27 mouse cellular contexts compared by ENCODE assay signal in the genomic region with DNA sequence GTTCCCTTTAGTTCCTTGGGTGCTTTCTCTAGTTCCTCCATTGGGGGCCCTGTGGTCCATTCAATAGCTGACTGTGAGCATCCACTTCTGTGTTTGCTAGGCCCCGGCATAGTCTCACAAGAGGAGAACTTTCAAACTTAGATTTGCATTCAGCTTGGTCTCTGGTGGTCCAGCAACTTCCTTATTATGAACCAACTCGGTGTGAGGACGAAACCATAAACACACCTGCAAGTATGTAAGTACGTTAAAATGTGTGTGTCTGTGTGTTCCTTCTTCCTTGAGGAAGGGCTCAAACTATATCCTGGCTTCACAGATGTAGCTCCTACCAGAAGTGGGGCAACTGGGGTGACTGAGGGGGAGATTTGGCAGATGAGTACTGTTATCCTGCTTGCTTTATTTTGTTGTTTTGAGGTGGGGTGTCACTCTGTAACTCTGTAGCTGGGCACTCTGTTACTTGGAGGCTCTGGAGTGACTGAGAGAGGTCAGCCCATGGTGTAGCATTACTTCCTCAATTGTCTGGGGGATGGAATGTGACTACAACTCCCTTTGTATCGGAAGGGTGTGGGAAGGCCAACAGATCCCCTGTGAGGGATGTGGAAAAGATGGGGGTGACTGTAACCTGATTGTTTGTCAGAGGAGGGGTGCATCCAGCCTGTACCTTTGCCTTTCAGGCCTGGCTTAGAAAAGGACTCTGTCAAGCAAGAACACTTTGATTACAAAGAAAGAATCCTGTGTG.
DNase-seq lines count a peak whose midpoint lies in the region; ATAC-seq and TF ChIP-seq lines count a peak whose summit lies in the region.
"Had no signal": no experiment of that assay in that cellular context is flagged by ENCODE, and none has a peak within 500 bp of the region (broad histone marks: within the 10 kb centered on the region; RNA-seq: fewer than 3 reads in every experiment).

No protein-coding gene starts in this region.

- no peak overlapping the region for H3K9ac ChIP-seq in midbrain, embryonic 16.5 days (ENCODE audit: low read depth, low read length)
- H3K9ac ChIP-seq in ES-Bruce4 (ENCODE audit: low read depth, poor library complexity, severe bottlenecking): no peak overlapping the region
- H3K9ac ChIP-seq in stomach, embryonic 16.5 days (ENCODE audit: low read length): no peak overlapping the region
- H3K9ac ChIP-seq: heart, embryonic 15.5 days; hindbrain, embryonic 13.5 days; liver, embryonic 14.5 days; lung, embryonic 14.5 days; neural tube, embryonic 13.5 days had no signal

- TF ChIP-seq POLR2A in ES-Bruce4 (IDR thresholded peaks at IDR 0.05; ENCODE audit: insufficient read depth, low read length): no peak

- H3K4me2 ChIP-seq in midbrain, embryonic 16.5 days (ENCODE audit: low read length): no peak overlapping the region
- no peak overlapping the region for H3K4me2 ChIP-seq in stomach, embryonic 16.5 days (ENCODE audit: low read depth, low read length)
- H3K4me2 ChIP-seq: heart, embryonic 15.5 days; hindbrain, embryonic 13.5 days; lung, embryonic 14.5 days; midbrain, embryonic 11.5 days; neural tube, embryonic 13.5 days had no signal

- WGBS in midbrain, embryonic 10.5 days: 85% methylated on average over 5 of the region's 5 CpGs
- WGBS in midbrain, embryonic 16.5 days: 87% methylated on average over 5 of the region's 5 CpGs
- WGBS in stomach, embryonic 16.5 days: 78% methylated on average over 5 of the region's 5 CpGs

- DNase-seq in midbrain, embryonic 10.5 days (ENCODE audit: low spot score): peak; percentile 5
- DNase-seq in right cerebral cortex, postnatal 36 days (ENCODE audit: low spot score in 2 of 2): no peak
- no peak for DNase-seq in cerebellum, adult 11 months
- no peak for DNase-seq in kidney, adult 8-10 months
- DNase-seq: adrenal gland, postnatal 10 days; B cell, adult 2 months; cerebellum, adult 9-10 months; gastrocnemius, postnatal 10 days; kidney, adult 18-20 months; kidney, postnatal 36 days; right cerebral cortex, postnatal 14 days; thymus, postnatal 4 days had no signal

- 0 out of 2 replicates have a peak, but pooled peaks cover 3% of the 10 kb centered on the region for H3K4me1 ChIP-seq in midbrain, embryonic 10.5 days
- H3K4me1 ChIP-seq in midbrain, embryonic 16.5 days (ENCODE audit: control insufficient read depth, insufficient read depth, low read length): no peaks in the 10 kb centered on the region; the same call in 1 of the 2 replicates
- H3K4me1 ChIP-seq in ES-Bruce4 (ENCODE audit: control insufficient read depth, insufficient read depth, low read length): peaks cover 10% of the 10 kb centered on the region
- H3K4me1 ChIP-seq in stomach, embryonic 16.5 days (ENCODE audit: control insufficient read depth, insufficient read depth, low read length): peaks cover 10% of the 10 kb centered on the region
- H3K4me1 ChIP-seq: hindbrain, embryonic 13.5 days; neural tube, embryonic 13.5 days had no signal

- no peak overlapping the region for H3K27ac ChIP-seq in midbrain, embryonic 10.5 days (replicated peaks)
- no peak overlapping the region for H3K27ac ChIP-seq in midbrain, embryonic 16.5 days (ENCODE audit: low read length)
- H3K27ac ChIP-seq in ES-Bruce4 (ENCODE audit: insufficient read depth, low read length): peak overlapping the region; percentile 55
- peak overlapping the region; percentile 23; the same call in 1 of the 2 replicates for H3K27ac ChIP-seq in stomach, embryonic 16.5 days (ENCODE audit: low read length)
- H3K27ac ChIP-seq: heart, embryonic 10.5 days; heart, embryonic 15.5 days; hindbrain, embryonic 13.5 days; liver, embryonic 14.5 days; neural tube, embryonic 13.5 days had no signal

- 0 out of 2 replicates have a peak, but pooled peaks cover 3% of the 10 kb centered on the region for H3K9me3 ChIP-seq in midbrain, embryonic 10.5 days (replicated peaks)
- no peaks in the 10 kb centered on the region for H3K9me3 ChIP-seq in midbrain, embryonic 16.5 days (replicated peaks; ENCODE audit: control insufficient read depth, low read length, poor library complexity, severe bottlenecking)
- H3K9me3 ChIP-seq in ES-Bruce4 (replicated peaks; ENCODE audit: control insufficient read depth, insufficient read depth, low read length, poor library complexity, severe bottlenecking): no peaks in the 10 kb centered on the region
- H3K9me3 ChIP-seq in stomach, embryonic 16.5 days (replicated peaks; ENCODE audit: control insufficient read depth, low read length): no peaks in the 10 kb centered on the region
- H3K9me3 ChIP-seq: heart, embryonic 10.5 days; heart, embryonic 15.5 days; hindbrain, embryonic 13.5 days; neural tube, embryonic 13.5 days had no signal

- TF ChIP-seq CTCF in ES-Bruce4 (IDR thresholded peaks at IDR 0.05; ENCODE audit: low read depth, low read length): no peak

- 0 out of 2 replicates have a peak, but pooled peaks have one; percentile 14 for TF ChIP-seq EP300 in ES-Bruce4 (IDR thresholded peaks at IDR 0.05; ENCODE audit: insufficient read depth, low read depth, low read length)

- ATAC-seq in midbrain, embryonic 16.5 days: no peak
- ATAC-seq in common myeloid progenitor, adult 5-6 weeks (replicated peaks; ENCODE audit: low read depth, poor library complexity, severe bottlenecking): peak; percentile 32; the same call in 1 of the 2 replicates
- ATAC-seq in stomach, embryonic 16.5 days (ENCODE audit: insufficient read depth, low FRiP score): no peak; the same call in 1 of the 2 replicates

- no peaks in the 10 kb centered on the region for H3K27me3 ChIP-seq in midbrain, embryonic 10.5 days (ENCODE audit: low read depth, poor library complexity, severe bottlenecking)
- no peaks in the 10 kb centered on the region for H3K27me3 ChIP-seq in midbrain, embryonic 16.5 days (ENCODE audit: control insufficient read depth, insufficient read depth, low read depth, low read length)
- H3K27me3 ChIP-seq in ES-Bruce4 (ENCODE audit: control insufficient read depth, insufficient read depth, low read length, poor library complexity, severe bottlenecking): no peaks in the 10 kb centered on the region
- H3K27me3 ChIP-seq in stomach, embryonic 16.5 days (ENCODE audit: control insufficient read depth, insufficient read depth, low read length): no peaks in the 10 kb centered on the region
- H3K27me3 ChIP-seq: heart, embryonic 15.5 days; hindbrain, embryonic 13.5 days; neural tube, embryonic 13.5 days had no signal

- no peaks in the 10 kb centered on the region for H3K36me3 ChIP-seq in midbrain, embryonic 10.5 days
- H3K36me3 ChIP-seq in midbrain, embryonic 16.5 days (ENCODE audit: control insufficient read depth, insufficient read depth, low read length): no peaks in the 10 kb centered on the region
- no peaks in the 10 kb centered on the region for H3K36me3 ChIP-seq in ES-Bruce4 (ENCODE audit: control insufficient read depth, insufficient read depth, low read length, poor library complexity, severe bottlenecking)
- no peaks in the 10 kb centered on the region for H3K36me3 ChIP-seq in stomach, embryonic 16.5 days (ENCODE audit: control insufficient read depth, insufficient read depth, low read length)
- H3K36me3 ChIP-seq: heart, embryonic 10.5 days; heart, embryonic 15.5 days; hindbrain, embryonic 13.5 days; neural tube, embryonic 13.5 days had no signal

- no peak overlapping the region for H3K4me3 ChIP-seq in midbrain, embryonic 10.5 days
- H3K4me3 ChIP-seq in midbrain, embryonic 16.5 days (ENCODE audit: low read depth, low read length): no peak overlapping the region
- H3K4me3 ChIP-seq in ES-Bruce4 (ENCODE audit: low read depth, low read length): no peak overlapping the region
- H3K4me3 ChIP-seq in stomach, embryonic 16.5 days (replicated peaks; ENCODE audit: low read length): no peak overlapping the region
- H3K4me3 ChIP-seq: erythroblast, embryonic 14.5 days; heart, embryonic 10.5 days; heart, embryonic 15.5 days; hindbrain, embryonic 13.5 days; layer of hippocampus, adult 2 months; left cerebral cortex, adult 2 months; myocyte; neural tube, embryonic 13.5 days had no signal

Comparison
In these comparisons a context has a peak if more than half of its experiments do, and no peak if none do; other contexts are left out.
1. H3K27ac ChIP-seq: peak in ES-Bruce4 (single experiment) and stomach, embryonic 16.5 days (single experiment); none in midbrain, embryonic 10.5 days (single experiment) and midbrain, embryonic 16.5 days (single experiment).